Mouse (Mus musculus): ENCODE results near the gene Rasl10a. TPM values are rescaled to one million over a fixed set of nuclear protein-coding genes. Genes with fewer than 3 reads are reported as not detected.

Gene Rasl10a
- polyA plus RNA-seq, 1 experiment from 2014 or later: 1.1 TPM

DNA sequence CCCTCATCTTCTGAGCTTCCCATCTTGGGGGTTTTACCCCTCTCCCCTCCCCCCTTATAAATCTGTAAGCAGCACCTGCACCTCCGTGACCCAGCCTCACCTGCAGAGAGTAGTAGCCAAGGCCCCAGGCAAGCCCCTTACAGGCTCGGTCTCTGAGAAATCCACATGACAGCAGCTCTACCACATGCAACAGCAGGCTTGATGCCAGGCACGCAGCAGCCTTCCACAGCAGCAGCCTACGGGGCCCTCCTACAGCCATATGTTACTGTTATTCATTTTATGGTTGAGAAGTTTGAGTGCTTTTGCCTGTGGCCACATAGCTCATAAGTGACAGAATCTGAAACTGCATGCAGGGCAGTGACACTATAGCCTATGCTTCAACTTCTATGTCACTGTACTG lies 22.5 kb upstream of the Rasl10a start:
- Histone ChIP-seq H3K4me1 (peaks cover 1% of the 10 kb centered on the region; the same call in 1 of the 2 replicates), H3K9me3 (no peaks in the 10 kb centered on the region), H3K4me3 (no peak overlapping the region), H3K36me3 (peaks cover 99% of the 10 kb centered on the region), H3K27ac (no peak overlapping the region), H3K27me3 (ENCODE audit: insufficient read depth, poor library complexity, severe bottlenecking) (no peaks in the 10 kb centered on the region)
- no peak for DNase-seq (ENCODE audit: low spot score)
- 88% methylated on average over 4 of the region's 4 CpGs for WGBS

DNA sequence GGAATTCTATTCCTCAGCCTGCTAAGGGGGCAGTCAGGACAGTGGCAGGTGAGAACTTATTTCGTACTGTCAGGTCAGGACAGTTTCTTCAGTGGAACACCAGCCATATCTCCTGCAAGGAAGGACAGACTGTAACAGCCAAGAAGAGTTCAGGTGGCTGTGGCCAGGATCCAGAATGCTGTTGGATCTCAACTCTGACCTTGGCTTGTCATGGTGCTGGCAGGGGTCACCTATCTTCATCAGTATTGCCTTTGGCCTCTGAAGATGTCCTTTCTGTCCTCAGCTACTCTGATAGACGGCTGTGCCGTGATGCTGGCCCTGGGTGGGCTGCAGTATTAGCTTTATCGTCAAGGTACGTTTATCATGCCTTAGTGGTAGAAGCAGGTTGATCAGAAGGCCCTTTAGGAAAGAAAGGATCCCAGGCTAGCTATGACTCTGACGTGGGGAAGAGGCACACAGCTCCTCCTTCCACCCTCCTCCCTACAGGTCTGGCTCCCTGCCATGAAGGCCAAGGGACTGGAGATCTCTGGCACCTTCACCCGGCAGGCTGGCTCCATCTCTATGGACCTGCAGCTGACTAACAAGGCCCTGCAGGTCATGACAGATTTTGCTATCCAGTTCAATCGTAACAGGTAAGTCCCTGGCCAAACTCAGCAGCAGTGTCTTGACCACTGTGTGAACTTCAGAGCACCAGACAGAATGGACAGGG lies 20.6 kb upstream of the Rasl10a start:
- no peaks in the 10 kb centered on the region for H3K9me3 ChIP-seq
- H3K4me1 ChIP-seq: peaks cover 18% of the 10 kb centered on the region
- H3K36me3 ChIP-seq: peaks cover 96% of the 10 kb centered on the region
- H3K27ac ChIP-seq: no peak overlapping the region
- H3K4me3 ChIP-seq: no peak overlapping the region
- H3K27me3 ChIP-seq (ENCODE audit: insufficient read depth, poor library complexity, severe bottlenecking): no peaks in the 10 kb centered on the region
- no peak for DNase-seq (ENCODE audit: low spot score)
- 83% methylated on average over 8 of the region's 8 CpGs for WGBS

DNA sequence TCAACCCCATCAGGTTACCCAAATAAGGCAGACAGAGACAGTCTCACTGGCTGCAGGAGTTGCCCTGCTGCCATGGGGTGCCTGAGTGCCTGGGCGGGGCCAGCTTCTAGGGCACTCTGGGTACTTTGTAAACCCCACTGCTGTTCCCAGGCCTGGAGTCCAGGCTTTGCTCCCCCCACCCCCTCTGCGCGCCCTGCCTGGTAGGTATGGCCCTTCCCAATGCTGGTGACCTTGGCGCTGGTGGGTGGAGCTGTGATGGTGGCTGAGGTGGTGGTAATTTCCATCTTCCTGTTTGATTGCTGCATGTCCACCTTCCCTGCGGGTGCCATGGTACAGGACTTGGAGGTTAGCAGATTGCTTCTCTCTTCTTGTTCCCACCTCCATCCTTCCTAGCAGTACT lies 17.3 kb upstream of the Rasl10a start:
- H3K9me3 ChIP-seq: no peaks in the 10 kb centered on the region
- H3K4me3 ChIP-seq: no peak overlapping the region
- H3K27me3 ChIP-seq (ENCODE audit: insufficient read depth, poor library complexity, severe bottlenecking): no peaks in the 10 kb centered on the region
- H3K27ac ChIP-seq: no peak overlapping the region
- H3K36me3 ChIP-seq: peaks cover 72% of the 10 kb centered on the region
- DNase-seq (ENCODE audit: low spot score): no peak
- 89% methylated on average over 5 of the region's 5 CpGs for WGBS
- H3K4me1 ChIP-seq: peaks cover 18% of the 10 kb centered on the region

DNA sequence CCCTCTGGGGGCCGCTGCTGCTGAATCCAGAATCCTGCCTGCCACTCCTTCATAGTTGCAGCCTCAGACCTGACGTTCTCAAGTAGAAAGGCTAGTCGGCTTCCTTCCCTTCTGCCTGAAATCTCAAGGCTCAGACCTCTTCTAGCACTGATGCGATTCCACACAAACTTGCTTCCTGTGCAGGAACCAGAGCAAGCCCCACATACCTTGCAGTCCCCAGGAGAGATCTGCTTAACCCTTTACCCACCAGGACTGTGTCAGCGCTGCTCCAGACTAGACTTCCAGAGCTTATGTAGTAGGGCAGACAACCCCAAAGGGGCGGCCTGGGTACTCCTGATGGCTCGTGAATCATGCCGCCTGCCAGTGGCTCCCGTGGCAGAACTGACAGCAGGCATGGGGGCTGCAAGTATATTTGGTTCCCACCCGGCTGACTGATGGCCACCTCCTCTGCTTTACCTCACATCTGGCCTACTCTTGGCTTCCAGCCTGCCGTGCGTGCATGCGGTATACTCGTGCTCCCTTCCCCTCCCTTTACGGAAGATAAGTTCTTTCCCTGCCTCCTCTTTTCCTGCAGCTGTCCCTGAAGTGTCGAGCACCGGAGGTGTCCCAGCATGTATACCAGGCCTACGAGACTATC lies 16.7 kb upstream of the Rasl10a start:
- WGBS: 64% methylated on average over 18 of the region's 18 CpGs
- no peak for DNase-seq (ENCODE audit: low spot score)
- Histone ChIP-seq H3K4me3 (no peak overlapping the region), H3K9me3 (no peaks in the 10 kb centered on the region), H3K27ac (no peak overlapping the region), H3K36me3 (peaks cover 67% of the 10 kb centered on the region), H3K4me1 (peaks cover 18% of the 10 kb centered on the region), H3K27me3 (ENCODE audit: insufficient read depth, poor library complexity, severe bottlenecking) (no peaks in the 10 kb centered on the region)

DNA sequence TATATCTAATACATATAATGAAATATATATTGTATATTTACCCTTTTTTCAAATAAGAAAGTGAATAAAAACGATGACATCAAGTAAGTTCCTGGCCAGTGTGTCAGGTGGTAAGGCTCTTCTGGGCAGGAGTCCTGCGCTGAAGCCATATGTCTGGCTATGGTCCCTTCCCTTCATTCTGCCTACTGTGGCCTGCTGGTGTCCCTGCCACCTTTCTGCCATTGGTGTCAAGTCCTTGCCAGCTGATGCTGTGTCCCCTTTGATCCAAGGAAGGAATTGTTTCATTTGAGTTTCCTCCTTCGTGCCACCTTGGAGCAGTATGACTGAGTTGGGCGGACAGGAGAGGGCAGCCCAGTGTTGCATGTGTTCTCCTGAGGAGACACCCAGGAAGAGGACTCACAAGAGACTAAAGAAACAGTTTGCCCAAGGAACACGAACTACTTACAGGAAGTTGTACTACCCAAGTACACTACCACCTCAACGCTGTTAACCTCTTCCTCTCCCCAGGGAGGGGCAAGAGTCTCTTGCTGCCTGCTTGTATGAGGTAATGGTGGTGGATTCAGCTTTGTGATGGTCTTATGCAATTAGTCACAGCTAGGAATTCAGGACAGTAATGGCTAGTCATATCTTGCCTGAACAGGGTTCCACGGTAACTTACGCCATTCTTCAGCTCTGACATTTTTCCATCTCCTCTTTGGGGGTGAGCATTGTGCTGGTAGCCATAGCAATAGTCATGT lies 15.1 kb upstream of the Rasl10a start:
- Histone ChIP-seq H3K9me3 (no peaks in the 10 kb centered on the region), H3K4me3 (no peak overlapping the region), H3K27me3 (ENCODE audit: insufficient read depth, poor library complexity, severe bottlenecking) (no peaks in the 10 kb centered on the region), H3K27ac (no peak overlapping the region), H3K36me3 (peaks cover 52% of the 10 kb centered on the region), H3K4me1 (peaks cover 18% of the 10 kb centered on the region)
- no peak for DNase-seq (ENCODE audit: low spot score)
- 90% methylated on average over 8 of the region's 8 CpGs for WGBS

DNA sequence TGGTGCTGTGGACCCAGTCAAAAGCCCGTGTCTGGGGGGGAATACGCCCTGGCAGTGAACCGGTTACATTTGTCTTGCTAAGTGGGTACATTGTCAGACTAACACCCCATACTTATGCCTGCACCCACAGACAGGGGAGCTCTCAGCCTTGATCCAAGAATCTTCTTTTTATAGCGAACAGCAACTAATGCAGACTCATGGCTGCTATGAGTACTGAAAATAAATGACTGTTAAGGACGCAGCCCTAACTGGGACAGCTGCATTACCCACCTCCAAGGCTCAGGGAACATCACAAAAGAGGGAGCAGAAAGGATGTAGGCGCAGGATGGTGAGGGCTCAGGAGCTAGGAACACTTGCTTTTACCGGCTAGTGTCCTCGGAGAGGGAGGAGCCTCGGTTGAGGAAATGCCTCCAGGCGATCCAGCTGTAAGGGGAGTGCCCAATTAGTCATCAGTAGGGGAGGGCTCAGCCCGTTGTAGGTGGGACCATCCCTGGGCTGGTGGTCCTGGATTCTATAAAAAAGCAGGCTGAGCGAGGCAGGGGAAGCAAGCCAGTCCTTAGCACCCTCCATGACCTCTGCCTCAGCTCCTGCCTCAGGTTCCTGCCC lies 11.5 kb upstream of the Rasl10a start:
- Histone ChIP-seq H3K4me3 (no peak overlapping the region), H3K36me3 (peaks cover 18% of the 10 kb centered on the region), H3K27ac (no peak overlapping the region), H3K27me3 (ENCODE audit: insufficient read depth, poor library complexity, severe bottlenecking) (peaks cover 9% of the 10 kb centered on the region), H3K9me3 (no peaks in the 10 kb centered on the region), H3K4me1 (peaks cover 8% of the 10 kb centered on the region; the same call in 1 of the 2 replicates)
- DNase-seq (ENCODE audit: low spot score): no peak
- whole genome bisulfite sequencing: 45% methylated on average over 12 of the region's 12 CpGs

DNA sequence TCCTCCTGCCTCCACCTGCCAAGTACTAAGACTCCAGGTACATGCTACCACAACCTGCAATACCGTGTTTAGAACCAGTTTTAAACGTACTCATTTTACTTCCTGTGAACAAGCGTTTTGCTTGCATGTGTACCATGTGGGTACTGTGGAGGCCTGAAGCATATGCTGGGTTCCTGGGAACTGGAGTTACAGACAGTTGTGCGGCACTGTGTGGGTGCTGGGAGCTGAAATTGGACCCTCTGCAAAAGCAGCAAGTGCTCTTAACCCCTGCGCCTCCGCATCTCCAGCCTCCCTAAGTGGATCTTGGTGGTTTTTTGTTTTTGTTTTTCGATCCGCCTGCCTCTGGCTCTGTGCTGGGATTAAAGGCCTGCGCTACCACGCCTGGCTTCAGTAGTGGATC lies 6.3 kb upstream of the Rasl10a start:
- Histone ChIP-seq H3K27ac (no peak overlapping the region), H3K36me3 (no peaks in the 10 kb centered on the region), H3K9me3 (no peaks in the 10 kb centered on the region), H3K4me3 (no peak overlapping the region), H3K4me1 (peaks cover 14% of the 10 kb centered on the region), H3K27me3 (ENCODE audit: insufficient read depth, poor library complexity, severe bottlenecking) (peaks cover 29% of the 10 kb centered on the region)
- DNase-seq (ENCODE audit: low spot score): no peak
- 82% methylated on average over 10 of the region's 10 CpGs for WGBS

DNA sequence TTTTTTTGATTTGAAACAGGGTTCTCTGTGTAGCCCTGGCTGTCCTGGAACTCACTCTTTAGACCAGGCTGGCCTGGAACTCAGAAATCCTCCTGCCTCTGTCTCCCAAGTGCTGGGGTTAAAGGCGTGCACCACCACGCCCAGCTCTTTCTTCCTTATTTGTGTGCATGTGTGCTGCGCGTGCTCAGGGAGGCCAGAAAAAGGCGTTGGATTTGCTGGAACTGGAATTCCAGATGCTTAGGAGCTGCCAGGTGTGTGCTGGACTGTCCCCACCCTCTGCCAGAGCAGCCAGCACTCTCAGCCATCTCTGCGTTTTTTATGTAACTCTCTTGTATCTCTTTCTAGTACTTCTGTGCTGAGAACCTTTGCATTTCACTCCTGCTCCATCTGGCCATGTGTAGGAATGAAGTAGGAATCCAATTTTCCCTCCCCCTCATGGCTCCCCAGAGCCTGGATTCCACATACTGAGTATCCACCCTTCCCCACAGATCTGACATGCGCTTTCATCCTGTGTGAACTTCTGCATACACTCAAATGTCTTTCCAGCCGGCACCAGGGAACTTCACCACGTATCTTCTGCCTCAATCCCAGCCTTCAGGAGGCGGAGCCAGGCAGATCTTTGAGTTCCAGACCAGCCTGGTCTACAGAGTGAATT lies 5.6 kb upstream of the Rasl10a start:
- 66% methylated on average over 10 of the region's 10 CpGs for WGBS
- Histone ChIP-seq H3K27ac (no peak overlapping the region), H3K9me3 (no peaks in the 10 kb centered on the region), H3K27me3 (ENCODE audit: insufficient read depth, poor library complexity, severe bottlenecking) (peaks cover 36% of the 10 kb centered on the region), H3K4me3 (no peak overlapping the region), H3K4me1 (peaks cover 16% of the 10 kb centered on the region), H3K36me3 (no peaks in the 10 kb centered on the region)
- no peak for DNase-seq (ENCODE audit: low spot score)

DNA sequence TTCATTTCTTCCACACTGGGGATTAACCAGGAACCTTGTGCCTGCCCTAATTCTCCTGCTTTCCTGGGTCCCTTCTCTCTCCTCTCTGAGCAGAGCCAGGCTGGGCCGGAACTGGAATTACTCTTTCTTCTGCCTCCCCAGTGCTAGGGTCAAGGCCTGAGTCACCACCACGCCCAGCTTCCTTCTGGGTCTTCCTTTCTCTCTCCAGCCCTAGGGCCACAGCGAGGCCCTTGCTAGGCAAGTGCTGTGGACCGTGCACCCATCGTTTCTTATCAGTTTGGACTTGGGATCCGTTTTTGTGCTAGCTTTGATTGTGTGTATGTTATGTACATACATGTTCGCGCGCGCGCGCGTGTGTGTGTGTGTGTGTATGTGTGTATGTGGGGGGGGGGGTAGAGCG lies 3.8 kb upstream of the Rasl10a start:
- Histone ChIP-seq H3K4me1 (peaks cover 29% of the 10 kb centered on the region), H3K27ac (no peak overlapping the region), H3K4me3 (no peak overlapping the region), H3K27me3 (ENCODE audit: insufficient read depth, poor library complexity, severe bottlenecking) (peaks cover 55% of the 10 kb centered on the region), H3K9me3 (no peaks in the 10 kb centered on the region), H3K36me3 (no peaks in the 10 kb centered on the region)
- DNase-seq (ENCODE audit: low spot score): no peak
- WGBS: 86% methylated on average over 14 of the region's 14 CpGs

DNA sequence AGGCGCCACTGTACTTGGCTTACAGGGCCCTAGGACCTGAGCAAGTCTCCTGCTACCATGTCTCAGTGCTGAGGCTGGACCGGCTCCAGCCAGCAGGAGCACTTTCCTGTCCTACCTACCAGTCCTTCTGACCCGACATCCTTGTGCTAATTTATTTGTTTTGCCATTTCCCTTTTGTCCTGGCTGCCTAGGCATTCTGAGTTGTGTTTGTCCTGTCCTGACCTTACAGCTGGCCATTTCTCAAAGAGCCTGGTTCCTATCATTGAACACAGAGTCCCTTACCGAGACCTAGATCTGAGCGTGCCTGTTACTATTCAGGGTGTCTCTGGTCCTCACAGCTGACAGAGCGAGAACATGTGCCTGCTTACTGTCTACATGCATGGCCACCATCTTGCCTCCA lies 3.1 kb upstream of the Rasl10a start:
- H3K4me3 ChIP-seq: no peak overlapping the region
- no peak for DNase-seq (ENCODE audit: low spot score)
- H3K9me3 ChIP-seq: no peaks in the 10 kb centered on the region
- H3K4me1 ChIP-seq: peaks cover 36% of the 10 kb centered on the region
- no peaks in the 10 kb centered on the region for H3K36me3 ChIP-seq
- H3K27me3 ChIP-seq (ENCODE audit: insufficient read depth, poor library complexity, severe bottlenecking): peaks cover 60% of the 10 kb centered on the region
- WGBS: 57% methylated on average over 6 of the region's 6 CpGs
- no peak overlapping the region for H3K27ac ChIP-seq

DNA sequence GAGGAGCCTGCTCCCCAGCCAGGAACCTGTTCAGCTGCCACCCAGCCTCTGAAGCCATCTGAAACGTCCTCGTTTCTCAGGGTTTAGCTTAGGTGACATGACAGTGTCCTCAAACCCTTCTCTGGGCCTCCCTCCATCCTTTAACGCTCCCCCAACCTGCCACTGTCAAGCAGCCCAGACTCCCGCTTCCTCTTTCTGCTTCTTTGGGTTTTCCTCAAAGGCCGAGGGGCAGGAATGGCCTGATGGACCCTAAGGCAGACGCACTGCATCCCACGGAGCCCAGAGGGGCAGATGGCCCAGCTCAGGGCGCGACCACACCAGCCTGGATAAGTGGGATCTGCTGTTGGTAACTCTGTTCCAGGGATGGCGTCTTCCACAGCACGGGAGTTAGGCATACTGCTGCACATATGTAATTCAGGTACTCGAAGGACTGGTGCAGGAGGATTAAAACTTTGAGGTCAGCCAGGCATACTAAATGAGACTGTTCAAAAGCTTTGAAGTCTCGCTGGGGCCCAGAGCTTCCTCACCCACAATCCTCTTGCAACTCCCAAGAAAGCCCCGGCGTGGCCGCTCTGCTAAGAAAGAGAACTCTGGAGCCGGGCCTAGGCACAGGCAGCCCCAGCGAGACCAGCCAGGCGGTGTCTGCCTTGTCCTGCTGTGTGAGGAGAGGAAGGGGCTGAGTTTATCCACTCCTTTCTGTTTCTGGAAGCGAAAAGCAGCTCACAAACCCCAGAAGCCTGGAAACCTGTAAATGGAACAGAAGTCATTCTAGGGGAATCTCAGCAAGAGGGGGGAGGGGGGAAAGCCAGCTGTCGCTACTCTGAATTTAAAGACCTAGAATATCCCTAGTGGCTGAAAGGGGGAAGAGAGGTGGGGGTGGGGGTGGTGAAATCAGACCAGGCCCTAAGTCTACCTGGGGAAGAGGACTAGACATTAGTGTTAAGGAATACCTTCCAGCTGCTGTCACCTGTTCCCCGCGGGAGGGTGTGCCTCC lies 1.7 kb upstream of the Rasl10a start:
- 0 out of 2 replicates have a peak, but pooled peaks cover 5% of the 10 kb centered on the region for H3K36me3 ChIP-seq
- H3K4me1 ChIP-seq: peaks cover 42% of the 10 kb centered on the region
- peaks cover 2% of the 10 kb centered on the region; the same call in 1 of the 2 replicates for H3K9me3 ChIP-seq
- no peak overlapping the region for H3K27ac ChIP-seq
- peaks cover 67% of the 10 kb centered on the region for H3K27me3 ChIP-seq (ENCODE audit: insufficient read depth, poor library complexity, severe bottlenecking)
- WGBS: 40% methylated on average over 23 of the region's 23 CpGs
- DNase-seq (ENCODE audit: low spot score): no peak
- no peak overlapping the region for H3K4me3 ChIP-seq
